8 mouse cellular contexts compared by ENCODE assay signal in the genomic region with DNA sequence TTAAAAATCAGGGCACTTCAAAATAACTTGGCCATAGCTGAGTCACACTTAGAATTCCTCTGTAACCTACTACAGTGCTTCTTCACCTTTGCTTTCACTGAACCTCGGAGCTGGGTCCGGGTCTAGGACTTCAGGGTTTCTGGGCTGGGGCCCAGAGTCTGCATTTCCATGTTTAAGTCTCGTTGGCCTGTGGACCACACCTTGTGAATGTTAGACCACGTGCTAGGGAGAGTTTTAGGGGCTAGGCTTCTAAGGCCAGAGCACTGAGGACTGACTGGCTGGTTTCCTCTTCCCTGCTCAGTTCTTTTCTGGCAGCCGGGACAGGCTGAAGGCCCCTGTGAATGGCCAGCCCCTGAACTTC. TPM values are rescaled to one million over a fixed set of nuclear protein-coding genes. Genes with fewer than 3 reads are reported as not detected.
DNase-seq lines count a peak whose midpoint lies in the region; ATAC-seq and TF ChIP-seq lines count a peak whose summit lies in the region.

No protein-coding gene starts in this region.

- H3K27me3 ChIP-seq in heart, embryonic 15.5 days = no peaks in the 10 kb centered on the region
- no peaks in the 10 kb centered on the region for H3K27me3 ChIP-seq in G1E (ENCODE audit: insufficient read depth, low read length)
- H3K27me3 ChIP-seq in forebrain, postnatal 0 days (ENCODE audit: insufficient read depth, low read length) = no peaks in the 10 kb centered on the region
- no peaks in the 10 kb centered on the region for H3K27me3 ChIP-seq in liver, postnatal 0 days (ENCODE audit: insufficient read depth, low read length)

- H3K4me1 ChIP-seq in heart, embryonic 15.5 days (replicated peaks) = peaks cover 11% of the 10 kb centered on the region
- peaks cover 24% of the 10 kb centered on the region for H3K4me1 ChIP-seq in G1E (ENCODE audit: insufficient read depth, low read depth, low read length)
- H3K4me1 ChIP-seq in forebrain, postnatal 0 days (ENCODE audit: insufficient read depth) = peaks cover 9% of the 10 kb centered on the region; the same call in 1 of the 2 replicates
- H3K4me1 ChIP-seq in liver, postnatal 0 days (ENCODE audit: insufficient read depth) = peaks cover 13% of the 10 kb centered on the region

- peak overlapping the region; percentile 85 for H3K4me3 ChIP-seq in heart, embryonic 15.5 days
- peak overlapping the region; percentile 98 for H3K4me3 ChIP-seq in G1E (ENCODE audit: low read depth, low read length)
- peak overlapping the region; percentile 63 for H3K4me3 ChIP-seq in forebrain, postnatal 0 days (ENCODE audit: low read depth, low read length)
- peak overlapping the region; percentile 82 for H3K4me3 ChIP-seq in liver, postnatal 0 days (ENCODE audit: low read depth, low read length)

- H3K9me3 ChIP-seq in heart, embryonic 15.5 days (replicated peaks) = no peaks in the 10 kb centered on the region
- H3K9me3 ChIP-seq in G1E (replicated peaks) = peaks cover 12% of the 10 kb centered on the region
- no peaks in the 10 kb centered on the region for H3K9me3 ChIP-seq in forebrain, postnatal 0 days (ENCODE audit: low read length)
- H3K9me3 ChIP-seq in liver, postnatal 0 days (ENCODE audit: low read length) = no peaks in the 10 kb centered on the region

- WGBS in heart, embryonic 15.5 days = 17% methylated on average over 5 of the region's 5 CpGs
- WGBS in forebrain, postnatal 0 days = 18% methylated on average over 5 of the region's 5 CpGs
- WGBS in liver, postnatal 0 days (ENCODE audit: insufficient replicate concordance) = 12% methylated on average over 5 of the region's 5 CpGs

- peak overlapping the region; percentile 88 for H3K9ac ChIP-seq in heart, embryonic 15.5 days
- H3K9ac ChIP-seq in forebrain, postnatal 0 days = peak overlapping the region; percentile 80
- H3K9ac ChIP-seq in liver, postnatal 0 days (replicated peaks) = peak overlapping the region; percentile 89; the same call in 1 of the 2 replicates

- no peak for DNase-seq in heart, adult 18-20 months
- no peak for DNase-seq in G1E (ENCODE audit: low spot score)
- DNase-seq in forebrain, postnatal 0 days = no peak
- no peak for DNase-seq in liver, postnatal 0 days
- no peak for DNase-seq in T-cell, adult 2 months (ENCODE audit: low spot score)
- DNase-seq in frontal cortex, postnatal 14 days (ENCODE audit: low spot score in 2 of 2) = no peak
- DNase-seq in gastrocnemius, adult 18-20 months (ENCODE audit: low spot score) = no peak

- peak overlapping the region; percentile 94 for H3K27ac ChIP-seq in heart, embryonic 15.5 days
- peak overlapping the region; percentile 86 for H3K27ac ChIP-seq in forebrain, postnatal 0 days (ENCODE audit: low read depth, low read length)
- peak overlapping the region; percentile 95 for H3K27ac ChIP-seq in liver, postnatal 0 days (ENCODE audit: low read depth)

- peak overlapping the region; percentile 77 for H3K4me2 ChIP-seq in heart, embryonic 15.5 days
- peak overlapping the region; percentile 64 for H3K4me2 ChIP-seq in forebrain, postnatal 0 days (ENCODE audit: low read depth)
- peak overlapping the region; percentile 82 for H3K4me2 ChIP-seq in liver, postnatal 0 days (ENCODE audit: low read depth, low read length)

- no peak for TF ChIP-seq EP300 in liver, postnatal 0 days (IDR thresholded peaks at IDR 0.05; ENCODE audit: low read depth)

- no peak for TF ChIP-seq CTCF in G1E (IDR thresholded peaks at IDR 0.05; ENCODE audit: low read depth, low read length)
- no peak for TF ChIP-seq CTCF in forebrain, postnatal 0 days (IDR thresholded peaks at IDR 0.05; ENCODE audit: low read depth)
- no peak for TF ChIP-seq CTCF in liver, postnatal 0 days (IDR thresholded peaks at IDR 0.05; ENCODE audit: low read depth)

- peaks cover 11% of the 10 kb centered on the region for H3K36me3 ChIP-seq in heart, embryonic 15.5 days
- peaks cover 26% of the 10 kb centered on the region for H3K36me3 ChIP-seq in G1E (replicated peaks)
- peaks cover 10% of the 10 kb centered on the region for H3K36me3 ChIP-seq in forebrain, postnatal 0 days (ENCODE audit: insufficient read depth)
- peaks cover 8% of the 10 kb centered on the region; the same call in 1 of the 2 replicates for H3K36me3 ChIP-seq in liver, postnatal 0 days (replicated peaks; ENCODE audit: insufficient read depth, low read length)

- ATAC-seq in heart, embryonic 15.5 days (replicated peaks; ENCODE audit: insufficient number of reproducible peaks, insufficient read depth, low FRiP score, low read depth) = no peak; the same call in 1 of the 2 replicates
- ATAC-seq in G1E (ENCODE audit: extremely low read depth, insufficient number of reproducible peaks, low FRiP score, poor library complexity, severe bottlenecking) = no peak
- ATAC-seq in forebrain, postnatal 0 days = no peak
- no peak for ATAC-seq in liver, postnatal 0 days

RNA-seq across cellular contexts. Expression of a gene that starts 0.3 kb away (rescaled TPM):
- 36.6 and 47.4 TPM in 2 replicates for polyA plus RNA-seq in heart, embryonic 15.5 days (2015; fragmentation: Nextera tagmentation; extraction: Ambion mirVana)
- 10 to 100 TPM; 13.9 to 15.1 TPM for total RNA-seq in heart, adult 18-20 months (2021)
- total RNA-seq in G1E (2014; fragmentation: Nextera tagmentation) (18.8 and 26.6 TPM in 2 replicates), G1E (2017) (21.0 and 21.9 TPM in 2 replicates)
- 5.4 and 7.6 TPM in 2 replicates for polyA plus RNA-seq in G1E (2012)
- 21.8 and 26.1 TPM in 2 replicates for total RNA-seq in forebrain, postnatal 0 days (2014; rRNA removed)
- polyA plus RNA-seq in forebrain, postnatal 0 days (2015; fragmentation: Nextera tagmentation; extraction: Ambion mirVana) = 27.5 and 32.3 TPM in 2 replicates
- 10.3 and 10.7 TPM in 2 replicates for polyA plus RNA-seq in liver, postnatal 0 days (2015; fragmentation: Nextera tagmentation; extraction: Ambion mirVana)
- total RNA-seq in gastrocnemius, adult 18-20 months (2021) = 1 to 10 TPM; 2.8 to 3.5 TPM

RNA-seq across cellular contexts. Expression of a gene that starts 0.3 kb away (rescaled TPM):
- polyA plus RNA-seq in heart, embryonic 15.5 days (2015; fragmentation: Nextera tagmentation; extraction: Ambion mirVana) = 6.7 and 8.4 TPM in 2 replicates
- total RNA-seq in heart, adult 18-20 months (2021) = 1 to 10 TPM; 3.3 to 3.8 TPM
- total RNA-seq in G1E (2014; fragmentation: Nextera tagmentation) (4.6 and 6.2 TPM in 2 replicates), G1E (2017) (7.7 and 9.8 TPM in 2 replicates)
- polyA plus RNA-seq in G1E (2012) = 3.5 and 4.6 TPM in 2 replicates
- total RNA-seq in forebrain, postnatal 0 days (2014; rRNA removed) = 4.5 and 5.5 TPM in 2 replicates
- 4.6 and 6.8 TPM in 2 replicates for polyA plus RNA-seq in forebrain, postnatal 0 days (2015; fragmentation: Nextera tagmentation; extraction: Ambion mirVana)
- 1.4 and 2.2 TPM in 2 replicates for polyA plus RNA-seq in liver, postnatal 0 days (2015; fragmentation: Nextera tagmentation; extraction: Ambion mirVana)
- total RNA-seq in gastrocnemius, adult 18-20 months (2021) = 1 to 10 TPM; 1.3 TPM

RNA-seq across cellular contexts. Expression of a gene that starts 10.1 kb away (rescaled TPM):
- 126 and 148 TPM in 2 replicates for polyA plus RNA-seq in heart, embryonic 15.5 days (2015; fragmentation: Nextera tagmentation; extraction: Ambion mirVana)
- total RNA-seq in heart, adult 18-20 months (2021) = 10 to 100 TPM; 32.0 to 37.2 TPM
- total RNA-seq in G1E (2014; fragmentation: Nextera tagmentation) (14.9 and 17.9 TPM in 2 replicates), G1E (2017) (11.0 and 12.6 TPM in 2 replicates)
- 5.5 and 7.6 TPM in 2 replicates for polyA plus RNA-seq in G1E (2012)
- 7.0 and 14.2 TPM in 2 replicates for total RNA-seq in forebrain, postnatal 0 days (2014; rRNA removed)
- 23.8 and 25.5 TPM in 2 replicates for polyA plus RNA-seq in forebrain, postnatal 0 days (2015; fragmentation: Nextera tagmentation; extraction: Ambion mirVana)
- 19.9 and 20.1 TPM in 2 replicates for polyA plus RNA-seq in liver, postnatal 0 days (2015; fragmentation: Nextera tagmentation; extraction: Ambion mirVana)
- 1 to 10 TPM; 7.1 to 8.0 TPM for total RNA-seq in gastrocnemius, adult 18-20 months (2021)
